Mouse (Mus musculus): ENCODE results near the gene Ncapd3. TPM values are rescaled to one million over a fixed set of nuclear protein-coding genes. Genes with fewer than 3 reads are reported as not detected.

Ncapd3 gene
- total and polyA plus RNA-seq, 2 experiments from 2014 or later: 10.4 to 36.8 TPM

GRCm38 (mm10) chr9:27087402-27087801 lies 57.4 kb downstream of the Ncapd3 start:
- Histone ChIP-seq H3K27me3 (ENCODE audit: control insufficient read depth, insufficient read depth, low read length) (no peaks in the 10 kb centered on the region), H3K4me1 (ENCODE audit: control insufficient read depth, insufficient read depth) (peaks cover 6% of the 10 kb centered on the region), H3K4me2 (ENCODE audit: low read depth, low read length) (no peak overlapping the region), H3K4me3 (ENCODE audit: low read depth, low read length) (no peak overlapping the region), H3K9me3 (replicated peaks; ENCODE audit: control insufficient read depth, low read length) (no peaks in the 10 kb centered on the region), H3K9ac (replicated peaks; ENCODE audit: low read depth, low read length) (no peak overlapping the region), H3K27ac (ENCODE audit: low read depth) (no peak overlapping the region), H3K36me3 (replicated peaks; ENCODE audit: control insufficient read depth, insufficient read depth, low read length) (peaks cover 94% of the 10 kb centered on the region)
- no peak for ATAC-seq (ENCODE audit: insufficient read depth, low read depth)
- WGBS: 78% methylated on average over 3 of the region's 3 CpGs
- TF ChIP-seq CTCF (IDR thresholded peaks at IDR 0.05; ENCODE audit: low read depth) (no peak), EP300 (IDR thresholded peaks at IDR 0.05; ENCODE audit: low read depth) (no peak)
- DNase-seq (ENCODE audit: low spot score): no peak

GRCm38 (mm10) chr9:27090134-27090533 lies 60.2 kb downstream of the Ncapd3 start:
- Histone ChIP-seq H3K27me3 (ENCODE audit: control insufficient read depth, insufficient read depth, low read length) (no peaks in the 10 kb centered on the region), H3K36me3 (replicated peaks; ENCODE audit: control insufficient read depth, insufficient read depth, low read length) (peaks cover 95% of the 10 kb centered on the region), H3K4me3 (ENCODE audit: low read depth, low read length) (no peak overlapping the region), H3K4me2 (ENCODE audit: low read depth, low read length) (no peak overlapping the region), H3K27ac (ENCODE audit: low read depth) (no peak overlapping the region), H3K4me1 (ENCODE audit: control insufficient read depth, insufficient read depth) (no peaks in the 10 kb centered on the region), H3K9me3 (replicated peaks; ENCODE audit: control insufficient read depth, low read length) (no peaks in the 10 kb centered on the region), H3K9ac (replicated peaks; ENCODE audit: low read depth, low read length) (no peak overlapping the region)
- no peak for ATAC-seq (ENCODE audit: insufficient read depth, low read depth)
- 80% methylated on average over 1 of the region's 1 CpGs for WGBS
- no peak for DNase-seq (ENCODE audit: low spot score)
- TF ChIP-seq EP300 (IDR thresholded peaks at IDR 0.05; ENCODE audit: low read depth): no peak
- no peak for TF ChIP-seq CTCF (IDR thresholded peaks at IDR 0.05; ENCODE audit: low read depth)

- H3K9ac ChIP-seq (replicated peaks; ENCODE audit: low read depth, low read length): no peak overlapping the region
- H3K27me3 ChIP-seq (ENCODE audit: control insufficient read depth, insufficient read depth, low read length): no peaks in the 10 kb centered on the region
Observed at GRCm38 (mm10) chr9:27090801-27091775, 61.1 kb downstream of the Ncapd3 start.

GRCm38 (mm10) chr9:27092916-27093315 lies 62.9 kb downstream of the Ncapd3 start:
- Histone ChIP-seq H3K4me3 (ENCODE audit: low read depth, low read length) (no peak overlapping the region), H3K4me1 (ENCODE audit: control insufficient read depth, insufficient read depth) (no peaks in the 10 kb centered on the region), H3K36me3 (replicated peaks; ENCODE audit: control insufficient read depth, insufficient read depth, low read length) (peaks cover 91% of the 10 kb centered on the region), H3K27ac (ENCODE audit: low read depth) (no peak overlapping the region), H3K4me2 (ENCODE audit: low read depth, low read length) (no peak overlapping the region), H3K9me3 (replicated peaks; ENCODE audit: control insufficient read depth, low read length) (no peaks in the 10 kb centered on the region), H3K9ac (replicated peaks; ENCODE audit: low read depth, low read length) (no peak overlapping the region), H3K27me3 (ENCODE audit: control insufficient read depth, insufficient read depth, low read length) (no peaks in the 10 kb centered on the region)
- 89% methylated on average over 6 of the region's 6 CpGs for WGBS
- no peak for ATAC-seq (ENCODE audit: insufficient read depth, low read depth)
- no peak for DNase-seq (ENCODE audit: low spot score)
- TF ChIP-seq EP300 (IDR thresholded peaks at IDR 0.05; ENCODE audit: low read depth): no peak
- no peak for TF ChIP-seq CTCF (IDR thresholded peaks at IDR 0.05; ENCODE audit: low read depth)

More at GRCm38 (mm10) chr9:27090801-27091775, 61.1 kb downstream of the Ncapd3 start:
- Histone ChIP-seq H3K9me3 (replicated peaks; ENCODE audit: control insufficient read depth, low read length) (no peaks in the 10 kb centered on the region), H3K36me3 (replicated peaks; ENCODE audit: control insufficient read depth, insufficient read depth, low read length) (peaks cover 95% of the 10 kb centered on the region), H3K27ac (ENCODE audit: low read depth) (no peak overlapping the region), H3K4me2 (ENCODE audit: low read depth, low read length) (no peak overlapping the region), H3K4me1 (ENCODE audit: control insufficient read depth, insufficient read depth) (no peaks in the 10 kb centered on the region), H3K4me3 (ENCODE audit: low read depth, low read length) (no peak overlapping the region)
- DNase-seq (ENCODE audit: low spot score) (no peak), ATAC-seq (ENCODE audit: insufficient read depth, low read depth) (no peak)
- TF ChIP-seq EP300 (IDR thresholded peaks at IDR 0.05; ENCODE audit: low read depth) (no peak), CTCF (IDR thresholded peaks at IDR 0.05; ENCODE audit: low read depth) (no peak)
- WGBS: 90% methylated on average over 13 of the region's 13 CpGs

- DNase-seq (ENCODE audit: low spot score) (no peak), ATAC-seq (ENCODE audit: insufficient read depth, low read depth) (no peak; the same call in 1 of the 2 replicates)
- Histone ChIP-seq H3K9me3 (replicated peaks; ENCODE audit: control insufficient read depth, low read length) (no peaks in the 10 kb centered on the region), H3K9ac (replicated peaks; ENCODE audit: low read depth, low read length) (no peak overlapping the region), H3K4me3 (ENCODE audit: low read depth, low read length) (no peak overlapping the region), H3K36me3 (replicated peaks; ENCODE audit: control insufficient read depth, insufficient read depth, low read length) (peaks cover 83% of the 10 kb centered on the region), H3K4me2 (ENCODE audit: low read depth, low read length) (no peak overlapping the region), H3K27ac (ENCODE audit: low read depth) (no peak overlapping the region), H3K4me1 (ENCODE audit: control insufficient read depth, insufficient read depth) (no peaks in the 10 kb centered on the region), H3K27me3 (ENCODE audit: control insufficient read depth, insufficient read depth, low read length) (no peaks in the 10 kb centered on the region)
- WGBS: 28% methylated on average over 4 of the region's 4 CpGs
- TF ChIP-seq CTCF (IDR thresholded peaks at IDR 0.05; ENCODE audit: low read depth) (no peak), EP300 (IDR thresholded peaks at IDR 0.05; ENCODE audit: low read depth) (no peak)
Observed at GRCm38 (mm10) chr9:27098092-27098491, 68.1 kb downstream of the Ncapd3 start.
